Mouse (Mus musculus): ENCODE measurements around the gene Shisa3. TPM values are rescaled to one million over a fixed set of nuclear protein-coding genes. Genes with fewer than 3 reads are reported as not detected.
A peak's percentile ranks its signal among the peaks of the same experiment; 100 is the strongest.

Shisa3 gene
- total RNA-seq, 1 experiment = 0.76 TPM

- H3K4me1 ChIP-seq (ENCODE audit: control insufficient read depth in 2 of 2, insufficient read depth in 2 of 2, low read length in 2 of 2, poor library complexity in 1 of 2) = no peaks in the 10 kb centered on the region
- TF ChIP-seq ZC3H11A (IDR thresholded peaks at IDR 0.05; ENCODE audit: borderline replicate concordance, low read depth, low read length) = no peak
- no peak for TF ChIP-seq ZNF384 (IDR thresholded peaks at IDR 0.05; ENCODE audit: low read depth, low read length)
- TF ChIP-seq HCFC1 (IDR thresholded peaks at IDR 0.05; ENCODE audit: borderline replicate concordance, insufficient read depth, low read length) = no peak
- TF ChIP-seq MAFK (IDR thresholded peaks at IDR 0.05; ENCODE audit: insufficient read depth, low read depth, low read length) = no peak
- peak overlapping the region; percentile 59 to 76 for H3K4me3 ChIP-seq (ENCODE audit: insufficient read depth in 1 of 2, low read depth in 1 of 2, low read length in 2 of 2, poor library complexity in 1 of 2, severe bottlenecking in 1 of 2)
- H3K9ac ChIP-seq (ENCODE audit: insufficient read depth, low read depth, low read length, poor library complexity, severe bottlenecking) = 0 out of 2 replicates have a peak overlapping the region, but pooled peaks have one; percentile 56
- no peaks in the 10 kb centered on the region for H3K9me3 ChIP-seq (ENCODE audit: control insufficient read depth, insufficient read depth, low read depth, low read length)
- no peak for DNase-seq (ENCODE audit: low read depth, low spot score)
- no peak overlapping the region for H3K27ac ChIP-seq (ENCODE audit: insufficient read depth, low read depth, low read length, poor library complexity, severe bottlenecking)
- no peaks in the 10 kb centered on the region for H3K36me3 ChIP-seq (ENCODE audit: control insufficient read depth, insufficient read depth, low read length, poor library complexity, severe bottlenecking)
- in situ Hi-C loops (cut with MboI; ENCODE audit: low sequenced_read_pairs in 2 of 2, unreplicated experiment in 2 of 2) = no loop called here
Measured at GRCm38 (mm10) chr5:67608674-67609519, 1.2 kb downstream of the Shisa3 start.

GRCm38 (mm10) chr5:67609520-67609837 is 1.8 kb downstream of the Shisa3 start:
- H3K27ac ChIP-seq (ENCODE audit: insufficient read depth, low read depth, low read length, poor library complexity, severe bottlenecking) = no peak overlapping the region
- in situ Hi-C loops (cut with MboI; ENCODE audit: low sequenced_read_pairs in 2 of 2, unreplicated experiment in 2 of 2) = no loop called here
- H3K9me3 ChIP-seq (ENCODE audit: control insufficient read depth, insufficient read depth, low read depth, low read length) = no peaks in the 10 kb centered on the region
- H3K4me1 ChIP-seq (ENCODE audit: control insufficient read depth in 2 of 2, insufficient read depth in 2 of 2, low read length in 2 of 2, poor library complexity in 1 of 2) = no peaks in the 10 kb centered on the region
- H3K4me3 ChIP-seq (ENCODE audit: insufficient read depth in 1 of 2, low read depth in 1 of 2, low read length in 2 of 2, poor library complexity in 1 of 2, severe bottlenecking in 1 of 2) = no peak overlapping the region
- no peak for DNase-seq (ENCODE audit: low read depth, low spot score)
- no peak for TF ChIP-seq ZC3H11A (IDR thresholded peaks at IDR 0.05; ENCODE audit: borderline replicate concordance, low read depth, low read length)
- no peak for TF ChIP-seq MAFK (IDR thresholded peaks at IDR 0.05; ENCODE audit: insufficient read depth, low read depth, low read length)
- TF ChIP-seq HCFC1 (IDR thresholded peaks at IDR 0.05; ENCODE audit: borderline replicate concordance, insufficient read depth, low read length) = no peak
- no peak for TF ChIP-seq ZNF384 (IDR thresholded peaks at IDR 0.05; ENCODE audit: low read depth, low read length)
- no peak for TF ChIP-seq CHD2 (IDR thresholded peaks at IDR 0.05; ENCODE audit: low read depth, low read length)
- no peaks in the 10 kb centered on the region for H3K36me3 ChIP-seq (ENCODE audit: control insufficient read depth, insufficient read depth, low read length, poor library complexity, severe bottlenecking)
- H3K9ac ChIP-seq (ENCODE audit: insufficient read depth, low read depth, low read length, poor library complexity, severe bottlenecking) = no peak overlapping the region

DNA sequence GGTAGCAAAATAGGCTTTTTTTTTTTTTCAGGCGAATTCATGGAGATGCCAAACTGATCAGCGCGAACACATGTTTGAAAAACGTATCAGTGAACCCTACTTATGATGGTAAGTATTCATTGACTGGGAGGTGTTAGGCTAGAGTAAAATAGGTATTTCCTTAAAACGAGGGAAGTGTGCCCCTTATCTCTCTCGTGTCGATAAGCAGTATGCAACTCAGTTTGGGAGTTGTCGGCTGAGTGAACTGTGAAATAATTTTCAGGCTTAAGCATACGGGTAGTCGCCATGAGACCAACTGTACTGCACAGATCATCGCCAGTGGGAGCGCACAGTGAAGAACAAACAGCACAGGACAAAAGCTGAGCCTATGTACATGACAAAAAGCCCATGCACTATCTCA is 13.5 kb downstream of the Shisa3 start:
- no peaks in the 10 kb centered on the region for H3K4me1 ChIP-seq (ENCODE audit: control insufficient read depth in 2 of 2, insufficient read depth in 2 of 2, low read length in 2 of 2, poor library complexity in 1 of 2)
- H3K4me3 ChIP-seq (ENCODE audit: insufficient read depth in 1 of 2, low read depth in 1 of 2, low read length in 2 of 2, poor library complexity in 1 of 2, severe bottlenecking in 1 of 2) = no peak overlapping the region
- DNase-seq (ENCODE audit: low read depth, low spot score) = no peak
- TF ChIP-seq ZNF384 (IDR thresholded peaks at IDR 0.05; ENCODE audit: low read depth, low read length) (no peak), ZC3H11A (IDR thresholded peaks at IDR 0.05; ENCODE audit: borderline replicate concordance, low read depth, low read length) (no peak), HCFC1 (IDR thresholded peaks at IDR 0.05; ENCODE audit: borderline replicate concordance, insufficient read depth, low read length) (no peak), CHD2 (IDR thresholded peaks at IDR 0.05; ENCODE audit: low read depth, low read length) (no peak), MAFK (IDR thresholded peaks at IDR 0.05; ENCODE audit: insufficient read depth, low read depth, low read length) (no peak)
- no peak overlapping the region for H3K27ac ChIP-seq (ENCODE audit: insufficient read depth, low read depth, low read length, poor library complexity, severe bottlenecking)
- no peak overlapping the region for H3K9ac ChIP-seq (ENCODE audit: insufficient read depth, low read depth, low read length, poor library complexity, severe bottlenecking)
- no peaks in the 10 kb centered on the region for H3K36me3 ChIP-seq (ENCODE audit: control insufficient read depth, insufficient read depth, low read length, poor library complexity, severe bottlenecking)
- in situ Hi-C loops (cut with MboI; ENCODE audit: low sequenced_read_pairs in 2 of 2, unreplicated experiment in 2 of 2) = no loop called here
- H3K9me3 ChIP-seq (ENCODE audit: control insufficient read depth, insufficient read depth, low read depth, low read length) = no peaks in the 10 kb centered on the region

GRCm38 (mm10) chr5:67628180-67628940 is 20.7 kb downstream of the Shisa3 start:
- TF ChIP-seq CHD2 (IDR thresholded peaks at IDR 0.05; ENCODE audit: low read depth, low read length) (no peak), MAFK (IDR thresholded peaks at IDR 0.05; ENCODE audit: insufficient read depth, low read depth, low read length) (no peak)
- no peak for DNase-seq (ENCODE audit: low read depth, low spot score)
- Histone ChIP-seq H3K36me3 (ENCODE audit: control insufficient read depth, insufficient read depth, low read length, poor library complexity, severe bottlenecking) (no peaks in the 10 kb centered on the region), H3K9me3 (ENCODE audit: control insufficient read depth, insufficient read depth, low read depth, low read length) (no peaks in the 10 kb centered on the region), H3K4me3 (ENCODE audit: insufficient read depth in 1 of 2, low read depth in 1 of 2, low read length in 2 of 2, poor library complexity in 1 of 2, severe bottlenecking in 1 of 2) (no peak overlapping the region), H3K9ac (ENCODE audit: insufficient read depth, low read depth, low read length, poor library complexity, severe bottlenecking) (no peak overlapping the region), H3K4me1 (ENCODE audit: control insufficient read depth in 2 of 2, insufficient read depth in 2 of 2, low read length in 2 of 2, poor library complexity in 1 of 2) (peaks cover 3 to 5% of the 10 kb centered on the region in 2 experiments; a peak in 2 of 4 replicates), H3K27ac (ENCODE audit: insufficient read depth, low read depth, low read length, poor library complexity, severe bottlenecking) (no peak overlapping the region)
- in situ Hi-C loops (cut with MboI; ENCODE audit: low sequenced_read_pairs in 2 of 2, unreplicated experiment in 2 of 2) = no loop called here

Data from ES-E14 (cell line).